Mouse (Mus musculus) layer of hippocampus, postnatal 10 days (tissue): ENCODE data around the gene C130050O18Rik. TPM values are rescaled to one million over a fixed set of nuclear protein-coding genes. Genes with fewer than 3 reads are reported as not detected.

Source experiments
- DNase-seq, 2 experiments: peaks; one replicate each; pipeline ENCODE4 v3.0.0; 2021; ENCODE audit warnings: low spot score in 2 of 2
- total RNA-seq, 2 experiments: library from RNA; stranded (reverse); gene quantifications; 2 replicates each; pipeline ENCODE4 v1.2.3; 2021

The C130050O18Rik gene
- total RNA-seq, 2 experiments from 2014 or later = 0.22 to 0.32 TPM

DNA sequence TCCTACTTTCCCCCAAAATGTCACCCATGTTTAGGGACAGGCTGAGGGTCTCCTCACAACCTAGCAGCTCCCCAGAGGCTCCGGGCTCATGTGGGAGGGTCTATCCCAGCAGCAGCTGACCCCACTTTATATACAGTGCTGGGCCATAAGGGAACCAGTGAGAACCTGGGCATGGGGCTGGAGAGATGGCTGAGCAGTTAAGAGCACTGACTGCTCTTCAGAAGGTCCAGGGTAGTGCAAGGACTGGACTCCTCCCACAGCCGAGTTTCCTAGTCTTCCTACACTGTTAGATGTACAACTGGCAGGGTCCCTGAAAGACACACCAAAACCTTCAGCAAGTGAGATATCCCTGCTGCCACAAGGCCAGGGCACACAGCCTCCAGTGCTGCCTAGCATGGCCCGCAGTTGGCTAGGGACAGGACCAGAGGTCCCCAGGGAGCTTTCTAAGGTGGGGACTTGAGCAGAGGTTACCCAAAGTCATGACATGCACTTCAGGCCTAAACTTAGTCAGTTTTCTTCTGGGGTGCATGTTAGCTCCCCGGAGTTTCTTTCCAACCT is 7.6 kb upstream of the C130050O18Rik start:
- no peak for DNase-seq

GRCm38 (mm10) chr5:139397959-139398753 is 6.9 kb upstream of the C130050O18Rik start:
- DNase-seq = peak; percentile 97 to 98

DNA sequence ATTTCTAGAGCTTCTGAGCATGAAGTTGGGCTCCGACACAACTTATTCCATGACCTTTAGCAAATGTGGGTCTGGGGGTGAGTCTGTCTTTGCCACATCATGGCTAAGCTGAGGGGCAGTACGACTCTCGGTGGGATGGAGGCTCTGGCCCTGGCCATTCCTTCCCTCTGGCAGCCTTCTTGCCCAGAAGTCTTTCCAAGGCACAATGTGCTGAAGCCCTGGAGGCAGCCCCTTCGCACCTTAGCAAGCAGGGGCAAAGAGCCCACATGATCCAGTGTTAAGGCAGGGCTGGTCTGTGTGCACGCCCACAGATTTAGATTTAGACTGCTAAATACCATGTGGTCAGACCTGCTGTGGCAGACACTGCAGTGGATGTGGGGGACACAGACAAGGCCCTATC is 6.3 kb upstream of the C130050O18Rik start:
- DNase-seq = no peak

- no peak for DNase-seq
These were observed 5.1 kb upstream of the C130050O18Rik start for GRCm38 (mm10) chr5:139399991-139400390.

- no peak for DNase-seq
These were observed 3.0 kb upstream of the C130050O18Rik start for GRCm38 (mm10) chr5:139402106-139402505.

GRCm38 (mm10) chr5:139403692-139404260 is 1.3 kb upstream of the C130050O18Rik start:
- DNase-seq = no peak

DNA sequence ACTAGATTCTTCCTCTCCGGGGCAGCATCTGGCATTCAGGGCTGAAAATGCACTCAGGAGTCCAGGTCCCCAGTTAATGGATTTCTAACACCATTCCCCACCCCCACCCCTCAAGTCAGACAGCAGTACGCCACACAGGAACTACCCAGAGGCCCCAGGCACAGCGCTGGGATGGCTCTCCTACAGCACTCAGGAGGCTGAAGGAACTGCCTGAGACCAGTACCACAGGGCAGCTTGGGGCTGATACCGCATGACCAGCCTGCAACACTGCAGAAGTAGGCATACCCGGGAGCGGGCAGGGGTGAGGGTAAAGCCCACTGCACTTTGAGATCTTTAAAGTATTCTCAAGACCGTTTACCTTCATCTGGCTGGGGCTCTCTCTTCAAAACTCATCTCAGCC is 398 bp downstream of the C130050O18Rik start:
- no peak for DNase-seq

GRCm38 (mm10) chr5:139405953-139406352 is 873 bp downstream of the C130050O18Rik start:
- no peak for DNase-seq

GRCm38 (mm10) chr5:139407121-139407885 is 2.2 kb downstream of the C130050O18Rik start:
- no peak for DNase-seq

DNA sequence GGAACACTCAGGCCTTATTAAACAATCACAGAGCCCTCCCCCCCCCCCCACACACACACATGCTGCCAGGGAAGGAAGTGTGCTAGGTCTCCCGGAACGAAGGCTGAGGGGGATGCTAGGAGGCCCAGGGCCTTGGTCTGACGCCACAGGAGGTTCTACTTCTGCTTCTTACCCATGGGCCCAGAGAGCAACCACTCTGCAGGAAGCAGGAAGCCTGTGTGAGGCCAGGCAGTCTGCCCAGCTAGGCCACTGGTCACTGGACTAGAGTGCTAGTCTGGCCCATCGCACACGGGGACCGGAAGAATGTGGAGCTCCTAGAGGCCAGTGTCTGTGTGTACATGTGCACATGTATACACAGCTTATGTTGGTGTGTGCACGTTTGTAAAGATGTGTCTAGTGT is 3.4 kb downstream of the C130050O18Rik start:
- DNase-seq = no peak

GRCm38 (mm10) chr5:139409412-139409811 is 4.3 kb downstream of the C130050O18Rik start:
- DNase-seq = no peak

- no peak for DNase-seq
These were observed 5.0 kb downstream of the C130050O18Rik start for GRCm38 (mm10) chr5:139410056-139410455.

DNA sequence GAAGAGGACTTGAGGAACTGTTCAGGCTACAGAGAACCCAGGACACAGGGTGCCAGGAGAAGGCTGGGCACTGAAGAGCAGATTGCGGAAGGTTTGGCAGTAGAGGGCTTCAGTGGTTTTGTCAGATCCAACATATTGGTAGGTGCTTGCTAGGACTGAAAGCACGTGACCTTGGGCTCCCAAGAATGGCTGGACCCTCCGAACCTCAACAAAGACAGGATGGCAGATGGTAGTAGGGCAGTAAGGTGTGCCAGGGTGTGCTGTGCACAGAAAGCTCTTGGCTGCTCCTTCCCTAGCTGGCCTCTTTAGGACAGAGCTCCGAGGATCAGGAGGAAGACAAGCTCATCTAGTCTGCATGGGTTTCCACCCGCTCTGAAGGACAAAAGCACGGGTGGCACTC is 6.0 kb downstream of the C130050O18Rik start:
- no peak for DNase-seq

- no peak for DNase-seq
These were observed 6.7 kb downstream of the C130050O18Rik start for GRCm38 (mm10) chr5:139411665-139412314.

DNA sequence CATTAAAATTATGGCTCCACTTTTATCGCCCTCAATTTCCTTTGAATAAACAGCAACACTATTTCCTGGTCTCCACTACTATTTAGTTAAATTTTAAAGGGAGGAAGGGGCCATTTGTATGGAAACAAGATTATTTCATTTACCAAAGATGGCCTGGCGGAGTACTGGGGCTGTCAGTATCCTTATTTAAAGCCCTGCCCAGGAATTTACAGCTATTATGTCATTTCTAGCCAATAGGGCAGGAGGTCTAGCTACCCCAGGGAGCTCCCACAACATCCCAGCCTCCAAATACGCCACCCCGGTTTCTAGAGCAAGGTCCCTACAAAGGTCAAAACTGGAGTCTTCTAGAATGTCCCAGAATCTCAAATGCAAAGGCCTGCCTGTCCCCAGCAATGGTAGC is 8.5 kb downstream of the C130050O18Rik start:
- no peak for DNase-seq

GRCm38 (mm10) chr5:139415001-139415400 is 9.9 kb downstream of the C130050O18Rik start:
- DNase-seq = no peak

DNA sequence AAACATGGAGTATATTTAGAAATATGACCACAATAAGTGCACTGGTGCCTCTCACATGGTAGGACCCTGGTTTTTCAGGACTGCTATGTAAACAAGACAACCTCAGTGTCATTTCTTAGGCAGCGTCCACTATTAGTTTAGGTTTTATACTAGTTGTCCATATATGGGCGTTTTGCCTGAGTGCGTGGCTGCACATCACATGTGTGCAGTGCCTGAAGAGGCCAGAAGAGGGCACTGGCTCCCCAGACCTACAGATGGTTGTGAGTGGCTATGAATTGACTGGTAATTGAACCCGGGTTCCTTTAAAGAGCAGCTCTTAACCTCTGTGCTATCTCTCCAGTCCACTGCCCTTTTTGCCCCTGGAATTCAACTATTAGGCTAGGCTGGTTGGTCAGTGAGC is 11.9 kb downstream of the C130050O18Rik start:
- DNase-seq = peak in 1 of 2 experiments; percentile 60

- DNase-seq = no peak
These were observed 12.4 kb downstream of the C130050O18Rik start for GRCm38 (mm10) chr5:139417480-139417879.

DNA sequence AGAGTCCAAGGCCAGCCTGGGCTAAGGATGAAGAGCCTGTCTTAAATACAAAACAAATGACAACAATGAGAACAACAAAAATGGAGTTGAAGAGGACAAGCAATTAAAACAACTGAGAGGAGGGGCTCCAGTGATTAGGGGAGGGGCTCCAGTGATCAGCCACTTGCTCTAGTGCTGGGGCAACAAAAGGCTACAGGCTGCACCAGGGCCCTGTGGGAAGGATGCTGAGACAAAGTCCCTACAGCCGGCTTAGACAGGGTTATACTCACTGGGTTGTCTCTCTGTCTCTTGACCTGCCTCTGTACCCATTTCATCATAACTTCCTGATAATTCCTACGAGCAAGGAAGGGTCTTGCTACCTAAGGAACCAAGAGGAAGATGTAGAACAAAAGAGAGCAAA is 13.0 kb downstream of the C130050O18Rik start:
- DNase-seq = no peak

DNA sequence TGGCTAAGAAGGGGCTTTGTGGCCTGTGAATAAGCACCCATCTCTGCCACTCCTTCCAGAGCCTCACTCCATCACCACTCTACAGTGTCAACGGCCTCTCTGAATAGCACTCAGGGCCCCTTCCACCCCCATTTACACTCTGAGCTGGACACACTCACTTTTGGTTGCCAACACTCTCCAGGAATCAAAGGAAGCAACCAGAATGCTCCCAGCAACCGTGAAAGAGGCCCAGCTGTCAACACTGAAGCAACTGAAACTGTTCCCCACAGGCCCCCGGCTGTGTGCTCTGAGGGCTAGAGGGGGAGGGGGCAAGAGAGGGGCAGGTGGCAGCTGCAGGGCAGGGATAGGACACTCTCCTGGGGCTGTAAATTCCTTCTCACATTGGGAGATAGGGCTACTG is 13.6 kb downstream of the C130050O18Rik start:
- no peak for DNase-seq
